Comparison of ENCODE assay signal across 23 mouse cellular contexts in genomic region chr4:45481431-45481830, GRCm38 (mm10). TPM values are rescaled to one million over a fixed set of nuclear protein-coding genes. Genes with fewer than 3 reads are reported as not detected.
DNase-seq lines count a peak whose midpoint lies in the region; ATAC-seq and TF ChIP-seq lines count a peak whose summit lies in the region.
"Had no signal": no experiment of that assay in that cellular context is flagged by ENCODE, and none has a peak within 500 bp of the region (broad histone marks: within the 10 kb centered on the region; RNA-seq: fewer than 3 reads in every experiment).

No protein-coding gene starts in this region.

- no peaks in the 10 kb centered on the region for H3K9me3 ChIP-seq in kidney, postnatal 0 days (replicated peaks; ENCODE audit: low read length)
- no peaks in the 10 kb centered on the region for H3K9me3 ChIP-seq in liver, embryonic 12.5 days (replicated peaks)
- H3K9me3 ChIP-seq: embryonic facial prominence, embryonic 15.5 days; G1E; hindbrain, embryonic 10.5 days; neural tube, embryonic 13.5 days had no signal

- H3K9ac ChIP-seq in kidney, postnatal 0 days (ENCODE audit: low read depth, low read length): no peak overlapping the region
- H3K9ac ChIP-seq in liver, embryonic 12.5 days: peak overlapping the region; percentile 58
- H3K9ac ChIP-seq: embryonic facial prominence, embryonic 15.5 days; neural tube, embryonic 13.5 days had no signal

- DNase-seq in gastrocnemius, adult 2 months: no peak
- no peak for DNase-seq in gastrocnemius, postnatal 36 days
- DNase-seq in kidney, postnatal 0 days (ENCODE audit: low spot score): no peak
- no peak for DNase-seq in kidney, adult 8-10 months
- DNase-seq in spleen, adult 12 weeks (ENCODE audit: low spot score): no peak
- no peak for DNase-seq in thymus, postnatal 4 days
- DNase-seq: cerebellum, postnatal 14 days; embryo, embryonic 11 days; kidney, adult 18-20 months; kidney, postnatal 14 days; lung, adult 18-20 months; lung, postnatal 14 days; midbrain, embryonic 14.5 days; right cerebral cortex, adult 18-20 months; thymus, postnatal 14 days had no signal

- peaks cover 19% of the 10 kb centered on the region; the same call in 1 of the 2 replicates for H3K4me1 ChIP-seq in kidney, postnatal 0 days (replicated peaks; ENCODE audit: insufficient read depth, low read length)
- peaks cover 98% of the 10 kb centered on the region for H3K4me1 ChIP-seq in liver, embryonic 12.5 days

- intact Hi-C loops in gastrocnemius, adult 2 months (cut with DNase I): no loop called here
- intact Hi-C loops in gastrocnemius, postnatal 36 days (cut with DNase I): no loop called here

- no peak for ATAC-seq in kidney, postnatal 0 days (replicated peaks; ENCODE audit: low FRiP score, low read depth)
- ATAC-seq in liver, embryonic 12.5 days: no peak
- ATAC-seq: CD4-positive, CD25-positive, alpha-beta regulatory T cell, adult 4 months; hindbrain, postnatal 0 days had no signal

- no peak for TF ChIP-seq CTCF in gastrocnemius, adult 2 months (IDR thresholded peaks at IDR 0.05)
- no peak for TF ChIP-seq CTCF in kidney, postnatal 0 days (IDR thresholded peaks at IDR 0.05; ENCODE audit: low read depth)

- no peak overlapping the region for H3K4me3 ChIP-seq in gastrocnemius, adult 2 months
- no peak overlapping the region for H3K4me3 ChIP-seq in kidney, postnatal 0 days (replicated peaks; ENCODE audit: low read depth, low read length)
- no peak overlapping the region for H3K4me3 ChIP-seq in liver, embryonic 12.5 days
- H3K4me3 ChIP-seq: embryonic facial prominence, embryonic 15.5 days; hindbrain, embryonic 10.5 days; layer of hippocampus, adult 2 months; neural tube, embryonic 13.5 days had no signal

- 87% methylated on average over 5 of the region's 5 CpGs for WGBS in kidney, postnatal 0 days
- WGBS in liver, embryonic 12.5 days (ENCODE audit: insufficient replicate concordance): 59% methylated on average over 5 of the region's 5 CpGs

- H3K27ac ChIP-seq in gastrocnemius, adult 2 months: peak overlapping the region; percentile 50
- H3K27ac ChIP-seq in kidney, postnatal 0 days: 0 out of 2 replicates have a peak overlapping the region, but pooled peaks have one; percentile 11
- peak overlapping the region; percentile 100 for H3K27ac ChIP-seq in liver, embryonic 12.5 days
- H3K27ac ChIP-seq: hindbrain, postnatal 0 days; layer of hippocampus, adult 2 months; neural tube, embryonic 13.5 days had no signal

- H3K27me3 ChIP-seq in kidney, postnatal 0 days (ENCODE audit: insufficient read depth, low read length): no peaks in the 10 kb centered on the region
- H3K27me3 ChIP-seq in liver, embryonic 12.5 days (replicated peaks): no peaks in the 10 kb centered on the region
- H3K27me3 ChIP-seq: embryonic facial prominence, embryonic 15.5 days; neural tube, embryonic 13.5 days had no signal

- H3K4me2 ChIP-seq in kidney, postnatal 0 days (ENCODE audit: low read length): no peak overlapping the region
- peak overlapping the region; percentile 62 for H3K4me2 ChIP-seq in liver, embryonic 12.5 days
- H3K4me2 ChIP-seq: embryonic facial prominence, embryonic 15.5 days; neural tube, embryonic 13.5 days had no signal

- 0 out of 2 replicates have a peak, but pooled peaks cover 2% of the 10 kb centered on the region for H3K36me3 ChIP-seq in kidney, postnatal 0 days (ENCODE audit: insufficient read depth, low read length)
- H3K36me3 ChIP-seq in liver, embryonic 12.5 days: peaks cover 31% of the 10 kb centered on the region
- H3K36me3 ChIP-seq: embryonic facial prominence, embryonic 15.5 days; G1E; hindbrain, embryonic 10.5 days; neural tube, embryonic 13.5 days had no signal

RNA-seq across cellular contexts. Expression of gene Shb, which starts 50.8 kb away (rescaled TPM):
- total RNA-seq in gastrocnemius, adult 2 months (2021): 10 to 100 TPM in 1 of 2 experiments, 1 to 10 TPM in 1; 6.5 to 10.0 TPM
- total RNA-seq in gastrocnemius, postnatal 36 days (2021): 1 to 10 TPM; 6.3 to 6.7 TPM
- 5.4 and 6.6 TPM in 2 replicates for polyA plus RNA-seq in kidney, postnatal 0 days (2015; fragmentation: Nextera tagmentation; extraction: Ambion mirVana)
- polyA plus RNA-seq in liver, embryonic 12.5 days (2016; fragmentation: Nextera tagmentation; extraction: Ambion mirVana): 8.7 and 9.9 TPM in 2 replicates
- total RNA-seq: G1E had no signal
- polyA plus RNA-seq: G1E had no signal

Comparison
In these comparisons a context has a peak if more than half of its experiments do, and no peak if none do; other contexts are left out.
1. H3K27ac ChIP-seq: peak in every context shown above with its lines; median percentile 100 in liver, embryonic 12.5 days; 50 in gastrocnemius, adult 2 months; 11 in kidney, postnatal 0 days.